Mouse (Mus musculus): Measurements from ENCODE around the gene Spin1.
"Not testable (repeated sequence)": the region's sequence is repeated elsewhere in the genome, so short reads cannot be mapped to it uniquely, and the experiment has no call there.

Gene Spin1

GRCm38 (mm10) chr13:51100233-51101015 lies at the start of gene Spin1:
Spin1 (plus strand) TSS chr13:51100880.
- peak; percentile 86 for DNase-seq (ENCODE audit: low spot score)

GRCm38 (mm10) chr13:51051016-51051415 lies 49.7 kb upstream of the Spin1 start:
- DNase-seq (ENCODE audit: low spot score): no peak

- DNase-seq (ENCODE audit: low spot score): no peak
These were observed 48.3 kb upstream of the Spin1 start for GRCm38 (mm10) chr13:51052408-51052807.

GRCm38 (mm10) chr13:51063024-51063423 lies 37.7 kb upstream of the Spin1 start:
- no peak for DNase-seq (ENCODE audit: low spot score)

GRCm38 (mm10) chr13:51063721-51064120 lies 37.0 kb upstream of the Spin1 start:
- DNase-seq (ENCODE audit: low spot score): no peak

- no peak for DNase-seq (ENCODE audit: low spot score)
These were observed 36.3 kb upstream of the Spin1 start for GRCm38 (mm10) chr13:51064429-51064828.

- no peak for DNase-seq (ENCODE audit: low spot score)
These were observed 29.5 kb upstream of the Spin1 start for GRCm38 (mm10) chr13:51071063-51071680.

GRCm38 (mm10) chr13:51071763-51072276 lies 28.9 kb upstream of the Spin1 start:
- no peak for DNase-seq (ENCODE audit: low spot score)

GRCm38 (mm10) chr13:51072917-51073843 lies 27.5 kb upstream of the Spin1 start:
- DNase-seq (ENCODE audit: low spot score): no peak

- DNase-seq (ENCODE audit: low spot score): no peak
These were observed 26.5 kb upstream of the Spin1 start for GRCm38 (mm10) chr13:51074081-51074680.

- not testable (repeated sequence) for DNase-seq (ENCODE audit: low spot score)
These were observed 24.5 kb upstream of the Spin1 start for GRCm38 (mm10) chr13:51076191-51076590.

GRCm38 (mm10) chr13:51078586-51078985 lies 22.1 kb upstream of the Spin1 start:
- DNase-seq (ENCODE audit: low spot score): not testable (repeated sequence)

GRCm38 (mm10) chr13:51080801-51081200 lies 19.9 kb upstream of the Spin1 start:
- DNase-seq (ENCODE audit: low spot score): no peak

GRCm38 (mm10) chr13:51084241-51084640 lies 16.4 kb upstream of the Spin1 start:
- DNase-seq (ENCODE audit: low spot score): no peak

- no peak for DNase-seq (ENCODE audit: low spot score)
These were observed 14.7 kb upstream of the Spin1 start for GRCm38 (mm10) chr13:51085941-51086340.

- DNase-seq (ENCODE audit: low spot score): no peak
These were observed 13.4 kb upstream of the Spin1 start for GRCm38 (mm10) chr13:51087253-51087652.

GRCm38 (mm10) chr13:51088207-51088606 lies 12.5 kb upstream of the Spin1 start:
- no peak for DNase-seq (ENCODE audit: low spot score)

- no peak for DNase-seq (ENCODE audit: low spot score)
These were observed 11.6 kb upstream of the Spin1 start for GRCm38 (mm10) chr13:51089058-51089457.

- DNase-seq (ENCODE audit: low spot score): no peak
These were observed 10.5 kb upstream of the Spin1 start for GRCm38 (mm10) chr13:51090105-51090661.

- DNase-seq (ENCODE audit: low spot score): no peak
These were observed 7.2 kb upstream of the Spin1 start for GRCm38 (mm10) chr13:51093430-51093829.
